Mouse (Mus musculus) forebrain, embryonic 10.5 days (tissue): ENCODE results near the gene Dgkk. TPM values are rescaled to one million over a fixed set of nuclear protein-coding genes. Genes with fewer than 3 reads are reported as not detected.
"Not testable (repeated sequence)": the region's sequence is repeated elsewhere in the genome, so short reads cannot be mapped to it uniquely, and the experiment has no call there.

Experiments
- DNase-seq: peaks from one replicate; pipeline ENCODE4 v3.0.0-alpha.2; 2017; ENCODE audit warnings: low spot score; ENCODE audit errors: extremely low spot score
- H3K27ac ChIP-seq: fragments of 300-500 bp; sonication (generic); 2 replicates; pipeline ENCODE4 v1.5.1; 2016; ENCODE audit warnings: mild to moderate bottlenecking
- H3K27me3 ChIP-seq: fragments of 300-500 bp; sonication (generic); 2 replicates; pipeline ENCODE4 v1.6.1; 2016; ENCODE audit warnings: mild to moderate bottlenecking; ENCODE audit not compliant: poor library complexity, severe bottlenecking
- H3K36me3 ChIP-seq: fragments of 300-500 bp; sonication (generic); replicated peaks from 2 replicates; pipeline ENCODE4 v1.6.1; 2016; ENCODE audit warnings: mild to moderate bottlenecking, moderate library complexity
- H3K4me1 ChIP-seq: fragments of 300-500 bp; sonication (generic); 2 replicates; pipeline ENCODE4 v1.6.1; 2016
- H3K4me3 ChIP-seq: fragments of 300-500 bp; sonication (generic); 2 replicates; pipeline ENCODE4 v1.5.1; 2016; ENCODE audit warnings: mild to moderate bottlenecking, moderate library complexity
- H3K9me3 ChIP-seq: fragments of 300-500 bp; sonication (generic); 2 replicates; pipeline ENCODE4 v1.6.1; 2016; ENCODE audit warnings: mild to moderate bottlenecking, moderate library complexity
- WGBS: fragments of 180-500 bp; shearing (Covaris S2); methylation state at CpG from one replicate; pipeline ENCODE4 v1.1.7; 2016; 5-methylcytosine and 5-hydroxymethylcytosine counted together
- polyA plus RNA-seq: library from polyadenylated mRNA; unstranded; fragments of >200 nt; fragmentation: Nextera tagmentation; extraction: Ambion mirVana; gene quantifications from 2 replicates; pipeline ENCODE4 v1.2.1, GENCODE M21; 2016

The Dgkk gene
- polyA plus RNA-seq = 0.60 and 0.62 TPM in 2 replicates

GRCm38 (mm10) chrX:6779006-6779405, at the start of gene Dgkk:
Gene Dgkk, plus strand, starts transcription at chrX:6779306.
- not testable (repeated sequence) for H3K9me3 ChIP-seq, DNase-seq, H3K36me3 ChIP-seq, H3K27ac ChIP-seq
- H3K27me3 ChIP-seq = peaks cover 30% of the 10 kb centered on the region
- 36% methylated on average over 24 of the region's 30 CpGs for WGBS
- peaks cover 11% of the 10 kb centered on the region for H3K4me1 ChIP-seq
- peak within 1 kb of the TSS; percentile 48 for H3K4me3 ChIP-seq

GRCm38 (mm10) chrX:6733998-6734397, 45.1 kb upstream of the Dgkk start:
- H3K9me3 ChIP-seq = no peaks in the 10 kb centered on the region
- H3K27ac ChIP-seq = no peak overlapping the region
- no peak for DNase-seq
- 81% methylated on average over 3 of the region's 3 CpGs for WGBS
- H3K4me3 ChIP-seq = no peak overlapping the region
- no peaks in the 10 kb centered on the region for H3K27me3 ChIP-seq
- no peaks in the 10 kb centered on the region for H3K36me3 ChIP-seq
- no peaks in the 10 kb centered on the region for H3K4me1 ChIP-seq

- H3K36me3 ChIP-seq = no peaks in the 10 kb centered on the region
- H3K4me3 ChIP-seq = no peak overlapping the region
- peaks cover 10% of the 10 kb centered on the region for H3K4me1 ChIP-seq
- no peak overlapping the region for H3K27ac ChIP-seq
- 87% methylated on average over 1 of the region's 1 CpGs for WGBS
- no peak for DNase-seq
- H3K9me3 ChIP-seq = no peaks in the 10 kb centered on the region
- no peaks in the 10 kb centered on the region for H3K27me3 ChIP-seq
These were observed 28.4 kb upstream of the Dgkk start for GRCm38 (mm10) chrX:6750714-6751113.

GRCm38 (mm10) chrX:6751549-6752047, 27.5 kb upstream of the Dgkk start:
- H3K9me3 ChIP-seq = no peaks in the 10 kb centered on the region
- H3K27ac ChIP-seq = no peak overlapping the region
- H3K27me3 ChIP-seq = no peaks in the 10 kb centered on the region
- 36% methylated on average over 6 of the region's 6 CpGs for WGBS
- H3K36me3 ChIP-seq = no peaks in the 10 kb centered on the region
- H3K4me3 ChIP-seq = no peak overlapping the region
- DNase-seq = peak; percentile 17
- H3K4me1 ChIP-seq = peaks cover 10% of the 10 kb centered on the region

GRCm38 (mm10) chrX:6777489-6778249, 1.4 kb upstream of the Dgkk start:
- Histone ChIP-seq H3K4me1 (peaks cover 11% of the 10 kb centered on the region), H3K9me3 (no peaks in the 10 kb centered on the region), H3K4me3 (peak overlapping the region; percentile 48), H3K27me3 (peaks cover 30% of the 10 kb centered on the region), H3K36me3 (no peaks in the 10 kb centered on the region), H3K27ac (no peak overlapping the region)
- 29% methylated on average over 12 of the region's 13 CpGs for WGBS
- no peak for DNase-seq

- peak overlapping the region; percentile 48 for H3K4me3 ChIP-seq
- H3K36me3 ChIP-seq = no peaks in the 10 kb centered on the region
- H3K4me1 ChIP-seq = peaks cover 11% of the 10 kb centered on the region
- H3K27ac ChIP-seq = no peak overlapping the region
- 21% methylated on average over 19 of the region's 24 CpGs for WGBS
- H3K27me3 ChIP-seq = peaks cover 30% of the 10 kb centered on the region
- peak; percentile 46 for DNase-seq
- H3K9me3 ChIP-seq = no peaks in the 10 kb centered on the region
These were observed 862 bp upstream of the Dgkk start for GRCm38 (mm10) chrX:6778250-6778637.

GRCm38 (mm10) chrX:6779969-6780539, 948 bp downstream of the Dgkk start:
- no peak for DNase-seq
- H3K4me3 ChIP-seq = peak overlapping the region; percentile 41
- H3K36me3 ChIP-seq = no peaks in the 10 kb centered on the region
- peaks cover 11% of the 10 kb centered on the region for H3K4me1 ChIP-seq
- H3K9me3 ChIP-seq = no peaks in the 10 kb centered on the region
- H3K27ac ChIP-seq = no peak overlapping the region
- H3K27me3 ChIP-seq = peaks cover 30% of the 10 kb centered on the region
- 17% methylated on average over 16 of the region's 16 CpGs for WGBS

- H3K4me1 ChIP-seq = no peaks in the 10 kb centered on the region
- no peak overlapping the region for H3K27ac ChIP-seq
- DNase-seq = no peak
- H3K9me3 ChIP-seq = no peaks in the 10 kb centered on the region
- H3K4me3 ChIP-seq = no peak overlapping the region
- H3K36me3 ChIP-seq = no peaks in the 10 kb centered on the region
- H3K27me3 ChIP-seq = no peaks in the 10 kb centered on the region
- 70% methylated on average over 2 of the region's 2 CpGs for WGBS
These were observed 53.4 kb downstream of the Dgkk start for GRCm38 (mm10) chrX:6832553-6832952.

GRCm38 (mm10) chrX:6853466-6853865, 74.4 kb downstream of the Dgkk start:
- no peaks in the 10 kb centered on the region for H3K9me3 ChIP-seq
- no peaks in the 10 kb centered on the region for H3K4me1 ChIP-seq
- no peak overlapping the region for H3K4me3 ChIP-seq
- no peak for DNase-seq
- H3K36me3 ChIP-seq = no peaks in the 10 kb centered on the region
- WGBS = 72% methylated on average over 3 of the region's 3 CpGs
- no peak overlapping the region for H3K27ac ChIP-seq
- no peaks in the 10 kb centered on the region for H3K27me3 ChIP-seq

- WGBS = 90% methylated on average over 5 of the region's 5 CpGs
These were observed 75.0 kb downstream of the Dgkk start for GRCm38 (mm10) chrX:6854136-6854535.

GRCm38 (mm10) chrX:6893933-6894332, 114.8 kb downstream of the Dgkk start:
- H3K36me3 ChIP-seq = no peaks in the 10 kb centered on the region

More at GRCm38 (mm10) chrX:6854136-6854535, 75.0 kb downstream of the Dgkk start:
- H3K27me3 ChIP-seq = no peaks in the 10 kb centered on the region
- no peaks in the 10 kb centered on the region for H3K36me3 ChIP-seq
- no peak overlapping the region for H3K27ac ChIP-seq
- DNase-seq = no peak
- no peak overlapping the region for H3K4me3 ChIP-seq
- H3K9me3 ChIP-seq = no peaks in the 10 kb centered on the region
- H3K4me1 ChIP-seq = no peaks in the 10 kb centered on the region

GRCm38 (mm10) chrX:6911047-6911446, 131.9 kb downstream of the Dgkk start:
- no peaks in the 10 kb centered on the region for H3K4me1 ChIP-seq
- no peaks in the 10 kb centered on the region for H3K27me3 ChIP-seq
- no peaks in the 10 kb centered on the region for H3K9me3 ChIP-seq
- H3K36me3 ChIP-seq = no peaks in the 10 kb centered on the region
- no peak for DNase-seq
- WGBS = 93% methylated on average over 2 of the region's 2 CpGs
- no peak overlapping the region for H3K4me3 ChIP-seq
- H3K27ac ChIP-seq = no peak overlapping the region

More at GRCm38 (mm10) chrX:6893933-6894332, 114.8 kb downstream of the Dgkk start:
- Histone ChIP-seq H3K27ac (no peak overlapping the region), H3K4me3 (no peak overlapping the region), H3K27me3 (no peaks in the 10 kb centered on the region), H3K4me1 (peaks cover 4% of the 10 kb centered on the region), H3K9me3 (no peaks in the 10 kb centered on the region)
- WGBS = 29% methylated on average over 5 of the region's 5 CpGs
- DNase-seq = peak; percentile 14

GRCm38 (mm10) chrX:6922165-6922564, 143.1 kb downstream of the Dgkk start:
- no peaks in the 10 kb centered on the region for H3K9me3 ChIP-seq
- no peak overlapping the region for H3K27ac ChIP-seq
- WGBS = 83% methylated on average over 5 of the region's 5 CpGs

More at GRCm38 (mm10) chrX:6922165-6922564, 143.1 kb downstream of the Dgkk start:
- Histone ChIP-seq H3K4me1 (no peaks in the 10 kb centered on the region), H3K36me3 (no peaks in the 10 kb centered on the region), H3K27me3 (no peaks in the 10 kb centered on the region), H3K4me3 (no peak overlapping the region)
- no peak for DNase-seq
